Mouse (Mus musculus): ENCODE measurements at regions not wholly inside any gene's neighbourhood (a gene's known extent, or its start where the extent isn't known, plus 50 kb on each side); places are given as distances from the start of the nearest gene placed in this dataset.

DNA sequence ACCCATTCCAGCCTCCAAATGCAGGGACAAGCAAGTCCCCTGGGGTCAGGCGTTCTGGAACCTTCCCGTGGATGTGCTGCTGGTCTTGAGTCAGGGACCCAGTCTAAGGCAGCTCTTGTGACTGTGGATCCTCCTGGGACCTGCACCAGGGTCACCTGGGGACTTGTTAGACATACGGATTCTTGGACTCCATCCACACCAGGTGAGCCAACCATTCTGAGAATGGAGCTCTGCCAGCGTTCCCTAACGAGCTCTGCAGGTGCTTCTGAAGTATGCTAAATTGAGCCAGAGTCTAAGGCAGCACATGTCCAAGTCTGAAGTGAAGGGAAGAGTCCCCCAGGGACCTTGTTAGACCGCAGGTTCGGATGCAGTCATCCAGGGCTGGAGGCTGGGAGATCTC is 170.3 kb downstream of the Katnal1 start:
- Histone ChIP-seq H3K36me3 (replicated peaks; ENCODE audit: control insufficient read depth, insufficient read depth, low read depth) (no peaks in the 10 kb centered on the region), H3K27me3 (ENCODE audit: control insufficient read depth, insufficient read depth, low read length) (no peaks in the 10 kb centered on the region), H3K4me3 (ENCODE audit: insufficient read depth in 1 of 2, low read depth in 2 of 2, low read length in 2 of 2) (no peak overlapping the region), H3K27ac (no peak overlapping the region), H3K9ac (replicated peaks) (no peak overlapping the region), H3K9me3 (ENCODE audit: control insufficient read depth, low read length) (no peaks in the 10 kb centered on the region), H3K4me2 (ENCODE audit: low read depth) (no peak overlapping the region), H3K4me1 (replicated peaks; ENCODE audit: control insufficient read depth in 2 of 2, insufficient read depth in 2 of 2, low read length in 1 of 2) (no peaks in the 10 kb centered on the region)
- no peak for TF ChIP-seq CTCF (IDR thresholded peaks at IDR 0.05; ENCODE audit: low read depth)
- no peak for TF ChIP-seq EP300 (IDR thresholded peaks at IDR 0.05; ENCODE audit: low read depth)
- WGBS (ENCODE audit: insufficient replicate concordance) = 64% methylated on average over 7 of the region's 7 CpGs
- ATAC-seq (ENCODE audit: insufficient read depth) (no peak), DNase-seq (ENCODE audit: low read depth in 3 of 3, low spot score in 3 of 3) (no peak)

DNA sequence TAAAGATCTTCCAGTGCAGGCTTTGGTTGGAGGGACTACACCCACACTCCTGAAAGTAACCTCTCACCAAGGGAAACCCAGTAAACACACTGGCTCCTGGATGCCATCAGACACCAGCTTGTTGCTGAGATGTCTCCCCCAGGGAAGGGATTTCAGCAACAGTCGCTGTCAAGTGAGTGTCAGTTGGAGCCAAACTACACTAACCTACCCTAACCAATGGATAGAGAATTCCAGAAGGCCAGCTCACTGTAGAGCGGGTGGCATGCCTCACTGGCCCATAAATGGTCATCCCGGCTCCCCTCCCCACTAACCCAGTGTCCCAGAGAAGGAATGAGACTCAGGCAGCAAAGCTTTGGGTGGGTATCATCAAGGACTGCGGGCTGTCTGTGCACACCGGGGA is 171.4 kb downstream of the Katnal1 start:
- Histone ChIP-seq H3K4me2 (ENCODE audit: low read depth) (no peak overlapping the region), H3K9me3 (ENCODE audit: control insufficient read depth, low read length) (no peaks in the 10 kb centered on the region), H3K9ac (replicated peaks) (no peak overlapping the region), H3K27me3 (ENCODE audit: control insufficient read depth, insufficient read depth, low read length) (no peaks in the 10 kb centered on the region), H3K4me1 (replicated peaks; ENCODE audit: control insufficient read depth in 2 of 2, insufficient read depth in 2 of 2, low read length in 1 of 2) (no peaks in the 10 kb centered on the region), H3K4me3 (ENCODE audit: insufficient read depth in 1 of 2, low read depth in 2 of 2, low read length in 2 of 2) (no peak overlapping the region), H3K36me3 (replicated peaks; ENCODE audit: control insufficient read depth, insufficient read depth, low read depth) (no peaks in the 10 kb centered on the region), H3K27ac (no peak overlapping the region)
- 63% methylated on average over 5 of the region's 5 CpGs for WGBS (ENCODE audit: insufficient replicate concordance)
- no peak for TF ChIP-seq EP300 (IDR thresholded peaks at IDR 0.05; ENCODE audit: low read depth)
- TF ChIP-seq CTCF (IDR thresholded peaks at IDR 0.05; ENCODE audit: low read depth) = no peak
- ATAC-seq (ENCODE audit: insufficient read depth) (no peak), DNase-seq (ENCODE audit: low read depth in 3 of 3, low spot score in 3 of 3) (no peak)

DNA sequence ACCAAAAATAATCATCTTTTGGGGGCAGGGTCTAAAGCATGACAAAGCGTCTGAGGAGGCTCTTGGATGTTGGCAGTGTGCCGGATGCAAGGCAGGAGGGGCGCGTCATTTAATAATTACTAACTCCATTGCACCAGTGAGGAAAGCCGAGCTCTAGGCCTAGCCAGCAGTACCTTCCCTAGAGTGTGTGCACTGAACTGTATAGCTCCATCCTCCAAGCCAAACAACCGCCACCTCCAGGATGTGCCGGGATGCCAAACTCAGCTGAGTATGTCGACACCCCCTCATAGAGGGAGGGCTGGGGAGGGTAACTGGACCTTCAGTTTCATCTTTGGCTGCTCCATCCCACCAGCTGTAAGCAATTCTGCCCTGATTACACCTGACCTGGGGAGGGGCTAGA is 171.9 kb downstream of the Katnal1 start:
- no peak for DNase-seq (ENCODE audit: low read depth in 3 of 3, low spot score in 3 of 3)

DNA sequence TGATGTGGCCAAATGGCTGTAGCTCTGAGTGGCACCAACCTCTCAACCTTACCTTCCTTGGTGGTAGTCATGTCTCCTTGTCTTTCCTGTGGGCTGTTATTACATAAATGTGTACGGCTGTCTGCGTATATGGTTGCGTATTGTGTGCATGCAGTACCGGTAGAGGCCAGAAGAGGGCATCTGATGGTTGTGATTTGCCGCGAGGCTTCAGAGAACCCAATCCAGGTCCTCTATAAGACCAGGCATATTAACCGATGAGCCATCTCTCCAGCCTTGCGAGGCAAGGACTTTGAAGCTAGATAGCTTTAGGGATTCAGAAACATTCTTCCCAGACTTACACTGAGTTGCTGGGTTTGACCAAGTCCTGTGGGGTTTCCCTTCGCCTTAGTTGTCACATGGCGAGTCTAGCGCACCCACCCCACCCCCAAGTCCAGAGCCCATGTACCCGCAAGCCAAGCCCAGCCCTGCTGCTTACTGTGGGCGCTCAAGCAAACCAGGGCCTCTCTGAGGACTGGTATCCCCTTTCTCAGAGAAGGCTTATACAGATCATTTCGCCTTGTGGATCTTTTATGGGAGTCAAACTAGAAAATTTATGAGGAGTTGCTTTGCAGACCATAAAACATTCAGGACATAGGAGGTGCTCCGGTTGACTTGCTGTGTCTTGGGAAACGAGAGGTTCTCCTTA is 172.7 kb downstream of the Katnal1 start:
- Histone ChIP-seq H3K4me1 (replicated peaks; ENCODE audit: control insufficient read depth in 2 of 2, insufficient read depth in 2 of 2, low read length in 1 of 2) (no peaks in the 10 kb centered on the region), H3K4me2 (ENCODE audit: low read depth) (no peak overlapping the region), H3K4me3 (ENCODE audit: insufficient read depth in 1 of 2, low read depth in 2 of 2, low read length in 2 of 2) (no peak overlapping the region), H3K9me3 (ENCODE audit: control insufficient read depth, low read length) (no peaks in the 10 kb centered on the region), H3K27ac (no peak overlapping the region), H3K9ac (replicated peaks) (no peak overlapping the region), H3K36me3 (replicated peaks; ENCODE audit: control insufficient read depth, insufficient read depth, low read depth) (no peaks in the 10 kb centered on the region), H3K27me3 (ENCODE audit: control insufficient read depth, insufficient read depth, low read length) (no peaks in the 10 kb centered on the region)
- WGBS (ENCODE audit: insufficient replicate concordance) = 70% methylated on average over 16 of the region's 16 CpGs
- 0 out of 2 replicates have a peak, but pooled peaks have one; percentile 6 for ATAC-seq (ENCODE audit: insufficient read depth)
- no peak for DNase-seq (ENCODE audit: low read depth in 3 of 3, low spot score in 3 of 3)
- TF ChIP-seq CTCF (IDR thresholded peaks at IDR 0.05; ENCODE audit: low read depth) (peak; percentile 83), EP300 (IDR thresholded peaks at IDR 0.05; ENCODE audit: low read depth) (no peak)

More for the DNA sequence above, 171.9 kb downstream of the Katnal1 start:
- Histone ChIP-seq H3K27ac (no peak overlapping the region), H3K4me3 (ENCODE audit: insufficient read depth in 1 of 2, low read depth in 2 of 2, low read length in 2 of 2) (no peak overlapping the region), H3K36me3 (replicated peaks; ENCODE audit: control insufficient read depth, insufficient read depth, low read depth) (no peaks in the 10 kb centered on the region), H3K9me3 (ENCODE audit: control insufficient read depth, low read length) (no peaks in the 10 kb centered on the region), H3K4me2 (ENCODE audit: low read depth) (no peak overlapping the region), H3K4me1 (replicated peaks; ENCODE audit: control insufficient read depth in 2 of 2, insufficient read depth in 2 of 2, low read length in 1 of 2) (no peaks in the 10 kb centered on the region), H3K27me3 (ENCODE audit: control insufficient read depth, insufficient read depth, low read length) (no peaks in the 10 kb centered on the region), H3K9ac (replicated peaks) (no peak overlapping the region)
- no peak for ATAC-seq (ENCODE audit: insufficient read depth)
- 69% methylated on average over 8 of the region's 8 CpGs for WGBS (ENCODE audit: insufficient replicate concordance)
- TF ChIP-seq EP300 (IDR thresholded peaks at IDR 0.05; ENCODE audit: low read depth) = no peak

DNA sequence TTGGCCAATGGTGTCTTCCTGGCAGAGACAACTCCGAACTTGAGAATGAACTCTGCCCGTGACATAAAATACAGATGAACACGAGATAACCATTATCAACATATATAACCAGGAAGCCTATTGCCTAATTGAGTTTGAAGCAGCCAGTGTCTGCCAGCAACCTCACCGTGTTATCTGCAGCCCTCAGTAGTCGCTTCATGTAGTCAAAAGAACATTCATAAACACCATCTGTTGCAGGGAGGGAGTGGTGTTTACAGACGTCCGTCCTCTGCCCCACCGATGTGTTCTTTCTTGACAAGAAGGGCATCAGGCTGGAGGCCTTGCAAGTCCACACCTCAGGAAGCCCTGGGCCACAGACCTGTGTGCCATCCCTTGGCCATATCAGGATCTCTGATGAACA is 173.3 kb downstream of the Katnal1 start:
- Histone ChIP-seq H3K4me3 (ENCODE audit: insufficient read depth in 1 of 2, low read depth in 2 of 2, low read length in 2 of 2) (no peak overlapping the region), H3K9ac (replicated peaks) (no peak overlapping the region), H3K27me3 (ENCODE audit: control insufficient read depth, insufficient read depth, low read length) (no peaks in the 10 kb centered on the region), H3K4me2 (ENCODE audit: low read depth) (no peak overlapping the region), H3K36me3 (replicated peaks; ENCODE audit: control insufficient read depth, insufficient read depth, low read depth) (no peaks in the 10 kb centered on the region), H3K4me1 (replicated peaks; ENCODE audit: control insufficient read depth in 2 of 2, insufficient read depth in 2 of 2, low read length in 1 of 2) (no peaks in the 10 kb centered on the region), H3K27ac (no peak overlapping the region), H3K9me3 (ENCODE audit: control insufficient read depth, low read length) (no peaks in the 10 kb centered on the region)
- no peak for TF ChIP-seq EP300 (IDR thresholded peaks at IDR 0.05; ENCODE audit: low read depth)
- TF ChIP-seq CTCF (IDR thresholded peaks at IDR 0.05; ENCODE audit: low read depth) = no peak
- ATAC-seq (ENCODE audit: insufficient read depth) = peak; percentile 45; the same call in 1 of the 2 replicates
- 36% methylated on average over 8 of the region's 8 CpGs for WGBS (ENCODE audit: insufficient replicate concordance)
- DNase-seq (ENCODE audit: low read depth in 3 of 3, low spot score in 3 of 3) = no peak

Data from liver, embryonic 14.5 days (tissue).